Mouse (Mus musculus): ENCODE results near the gene Tac2. TPM values are rescaled to one million over a fixed set of nuclear protein-coding genes. Genes with fewer than 3 reads are reported as not detected.
A peak's percentile ranks its signal among the peaks of the same experiment; 100 is the strongest.

Gene Tac2
- total RNA-seq, 2 experiments from 2014 or later: 0.48 TPM; not detected in 1

DNA sequence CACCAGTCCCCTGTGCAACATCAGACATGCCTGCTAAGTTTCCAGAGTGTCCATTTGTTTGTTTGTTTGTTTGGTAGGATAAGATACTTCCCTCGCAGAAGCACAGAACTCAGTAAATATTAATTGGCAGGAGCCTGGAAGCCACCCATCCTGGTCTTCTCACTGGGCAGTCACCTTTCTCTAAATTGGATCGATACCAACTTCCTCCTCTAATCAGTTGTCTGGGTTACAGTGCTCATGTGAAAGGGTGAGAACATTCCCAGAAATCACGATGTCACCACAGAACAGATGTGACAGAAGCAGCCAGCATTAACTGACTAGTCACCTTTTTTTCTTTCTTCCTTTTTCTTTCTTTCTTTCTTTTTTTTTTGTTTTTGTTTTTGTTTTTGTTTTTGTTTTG, 31.0 kb downstream of the Tac2 start:
- DNase-seq (ENCODE audit: low spot score in 2 of 2): no peak

DNA sequence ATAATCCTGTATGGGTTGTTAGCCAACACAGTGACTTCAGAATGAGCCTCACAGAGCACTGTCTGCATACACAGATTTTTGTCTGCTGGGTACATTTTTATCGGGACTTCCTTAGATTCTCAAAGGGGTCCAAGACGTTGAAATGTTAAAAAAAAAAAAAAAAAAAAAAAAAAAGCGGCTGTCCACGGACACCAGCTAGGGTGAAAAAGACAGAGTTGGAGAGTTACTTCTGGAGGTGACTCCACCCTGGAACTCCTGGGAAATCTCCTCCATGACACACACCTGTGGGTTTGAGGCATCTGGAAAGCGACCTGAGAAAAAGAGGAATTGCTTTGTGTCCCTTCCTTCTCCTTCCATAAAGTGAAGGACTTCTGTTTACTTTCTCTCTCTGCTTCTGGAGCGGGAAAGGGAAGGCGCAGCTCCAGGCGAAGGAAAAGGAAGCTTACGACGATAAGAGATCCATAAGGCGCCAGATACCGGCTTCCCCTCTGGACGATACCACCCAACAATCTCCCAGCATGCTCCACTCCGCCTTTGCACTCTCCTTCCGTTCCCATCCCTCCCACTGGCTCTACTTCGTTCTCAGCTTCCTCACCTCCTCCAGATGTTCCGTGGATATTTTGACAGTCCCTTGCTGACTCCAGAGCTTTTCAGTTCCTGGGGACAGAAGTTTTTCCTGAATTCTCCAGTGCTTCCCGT, 31.6 kb downstream of the Tac2 start:
- no peak for DNase-seq (ENCODE audit: low spot score in 2 of 2)

DNA sequence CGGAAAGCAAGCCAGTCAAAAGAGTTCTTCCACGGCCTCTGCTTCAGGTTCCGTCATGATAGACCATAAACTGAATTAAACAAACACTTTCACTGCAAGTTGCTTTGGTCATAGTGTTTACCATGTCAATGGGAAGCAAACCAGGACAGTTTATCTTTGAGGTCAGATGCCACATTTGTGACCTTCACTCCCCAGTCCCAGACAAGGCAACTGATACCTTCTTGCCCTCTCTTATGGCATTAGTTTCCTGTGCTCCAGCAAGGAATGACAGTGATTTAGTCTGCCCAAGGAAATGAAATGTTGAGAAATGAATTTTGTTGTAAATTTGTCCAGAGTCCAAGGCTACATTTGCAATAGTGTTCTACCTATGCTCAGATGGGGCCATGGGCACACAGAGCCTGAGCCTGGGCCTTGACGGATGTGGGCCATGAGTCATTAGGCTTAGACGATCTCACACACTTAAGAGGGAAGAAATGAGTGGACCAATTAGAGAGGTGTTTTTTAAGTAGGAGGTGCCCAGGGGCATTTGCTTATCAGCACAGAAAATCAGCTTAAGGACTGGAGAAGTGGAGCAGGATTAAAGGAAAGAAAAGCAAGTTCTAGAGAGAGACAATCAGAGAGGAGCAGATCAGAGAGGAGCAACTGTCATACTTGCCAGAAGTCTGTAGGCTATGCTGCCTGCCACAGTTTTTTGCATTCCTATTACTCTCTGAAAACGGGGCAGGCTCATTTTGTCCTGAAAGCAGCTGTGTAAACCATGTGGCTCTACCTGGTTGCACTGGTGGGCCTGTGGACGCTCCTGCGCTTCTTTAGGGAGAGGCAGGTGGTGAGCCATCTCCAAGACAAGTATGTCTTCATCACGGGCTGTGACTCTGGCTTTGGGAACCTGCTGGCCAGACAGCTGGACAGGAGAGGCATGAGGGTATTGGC, 35.2 kb downstream of the Tac2 start, which contains the start of the genes Rdh1 and Rdh16f1:
TSS of gene Rdh1 (plus strand) at position 541 of the 930 bp plus-strand sequence.
TSS of gene Rdh16f1 (plus strand) at position 607 of the 930 bp plus-strand sequence.
- DNase-seq (ENCODE audit: low spot score in 2 of 2): no peak

DNA sequence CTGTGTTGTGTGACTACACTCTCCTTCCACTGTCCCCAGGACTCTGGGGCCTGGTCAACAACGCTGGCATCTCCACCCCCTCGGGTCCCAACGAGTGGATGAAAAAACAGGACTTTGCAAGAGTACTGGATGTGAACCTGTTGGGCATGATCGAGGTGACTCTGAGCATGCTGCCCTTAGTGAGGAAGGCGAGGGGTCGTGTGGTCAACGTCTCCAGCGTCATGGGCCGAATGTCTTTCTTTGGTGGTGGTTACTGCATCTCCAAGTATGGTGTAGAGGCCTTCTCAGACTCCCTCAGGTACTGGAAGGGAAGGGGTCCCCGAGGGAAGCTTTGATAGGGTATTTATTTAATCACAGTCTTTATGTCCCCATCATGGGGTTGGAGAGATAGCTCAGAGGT, 38.6 kb downstream of the Tac2 start:
- DNase-seq (ENCODE audit: low spot score in 2 of 2): peak in 1 of 2 experiments; percentile 1

DNA sequence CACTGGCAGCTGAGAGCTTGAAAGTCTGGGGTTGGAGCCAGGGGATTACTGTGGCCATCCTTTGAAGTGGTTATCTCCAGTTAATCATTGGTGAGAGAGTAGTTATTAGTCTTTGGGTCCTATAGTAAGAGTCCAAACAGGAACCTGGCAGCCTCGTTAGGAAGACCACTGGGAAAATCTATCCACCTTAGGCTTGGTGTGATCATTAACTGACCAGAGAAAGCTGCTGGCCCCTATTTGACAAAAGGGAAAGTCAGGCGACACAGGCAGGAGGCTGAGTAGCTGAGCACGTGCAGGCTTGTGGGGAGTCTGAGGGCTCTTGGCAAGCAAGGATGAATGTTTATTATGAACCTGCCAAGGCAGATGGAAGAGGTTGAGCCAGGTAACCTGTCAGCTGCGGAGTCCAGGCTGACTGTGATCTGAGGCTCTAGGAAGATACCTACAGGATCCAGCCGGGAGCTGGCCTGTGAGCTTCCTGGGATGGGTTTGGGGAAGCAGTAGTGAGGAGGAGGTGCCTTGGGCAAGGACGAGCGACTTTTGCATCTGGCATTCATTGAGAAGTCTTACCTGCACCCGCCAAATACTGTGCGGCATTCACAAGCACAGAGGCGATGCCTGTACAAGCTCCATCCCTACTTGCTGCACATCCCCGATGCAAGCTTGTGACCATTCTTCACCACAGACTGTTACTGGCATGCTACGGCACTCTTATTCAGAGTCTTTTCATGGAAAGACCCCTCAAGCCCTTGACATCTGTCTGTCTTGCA, 39.8 kb downstream of the Tac2 start:
- peak in 1 of 2 experiments; percentile 1 for DNase-seq (ENCODE audit: low spot score in 2 of 2)

DNA sequence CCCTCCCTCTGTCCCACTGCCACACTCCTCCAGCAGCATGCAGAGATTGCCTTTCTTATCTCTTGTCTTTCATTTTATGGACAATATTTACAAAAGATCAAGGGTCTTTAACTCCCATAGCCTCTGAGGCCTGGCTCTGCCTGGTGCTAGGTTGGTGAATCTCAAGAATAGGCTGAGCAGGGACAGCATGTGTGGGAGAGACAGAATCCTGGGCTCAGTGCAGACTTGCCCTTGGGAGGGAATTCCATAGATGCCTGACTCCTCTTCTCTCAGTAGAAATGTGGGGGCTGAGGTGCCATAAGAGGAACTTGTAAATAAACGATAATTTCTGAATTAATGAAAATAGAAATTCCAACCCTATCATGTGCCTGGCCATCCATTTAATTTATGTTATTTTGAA, 42.3 kb downstream of the Tac2 start:
- DNase-seq (ENCODE audit: low spot score in 2 of 2): no peak

DNA sequence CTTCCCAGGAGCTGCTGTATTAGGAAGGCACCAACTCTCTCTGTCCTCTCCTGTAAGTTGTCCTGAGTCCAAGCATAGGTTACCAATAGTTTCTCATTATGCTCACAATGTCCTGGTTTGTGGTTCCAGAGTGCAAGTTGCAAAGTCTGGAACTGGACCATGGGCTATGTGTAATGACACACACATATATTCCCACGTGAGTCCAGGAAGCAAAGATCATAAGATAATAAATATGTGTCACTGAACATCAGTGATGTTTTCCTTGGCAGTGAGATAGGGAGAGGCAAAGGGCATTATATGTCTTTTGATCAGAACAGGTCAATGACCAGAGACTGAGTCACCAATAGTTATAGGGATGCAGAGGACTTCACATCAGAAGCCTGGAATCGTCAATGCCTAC, 51.7 kb downstream of the Tac2 start, which contains the start of gene Rdh9:
TSS of gene Rdh9 (plus strand) at position 376 of the 400 bp plus-strand sequence.
- no peak for DNase-seq (ENCODE audit: low spot score in 2 of 2)

Other genes starting within 250 kb of the Tac2 start
- 10 to 100 TPM in 1 of 2 experiments, 1 to 10 TPM in 1; 6.4 to 11.5 TPM for gene Stac3, start 222.8 kb upstream of the Tac2 start, total RNA-seq (2021)
- gene Ndufa4l2, start 209.5 kb upstream of the Tac2 start, total RNA-seq (2021): 10 to 100 TPM; 57.2 to 71.7 TPM
- 10 to 100 TPM; 66.7 to 69.4 TPM for gene Shmt2, start 202.0 kb upstream of the Tac2 start, total RNA-seq (2021)
- gene Nxph4, start 189.9 kb upstream of the Tac2 start, total RNA-seq (2021): 10 to 100 TPM; 13.6 to 14.0 TPM
- 100 to 1,000 TPM; 283 to 301 TPM for gene Lrp1, start 103.3 kb upstream of the Tac2 start, total RNA-seq (2021)
- 10 to 100 TPM; 72.7 to 78.0 TPM for gene Stat6, start 81.5 kb upstream of the Tac2 start, total RNA-seq (2021)
- 10 to 100 TPM; 11.6 to 13.2 TPM for gene Nemp1, start 57.6 kb upstream of the Tac2 start, total RNA-seq (2021)
- gene Nab2, start 55.9 kb upstream of the Tac2 start, total RNA-seq (2021): 10 to 100 TPM; 22.8 to 24.4 TPM
- 1 to 10 TPM; 1.6 to 2.1 TPM for gene Myo1a, start 19.3 kb upstream of the Tac2 start, total RNA-seq (2021)
- 10 to 100 TPM; 16.2 to 17.4 TPM for gene Zbtb39, start 15.1 kb downstream of the Tac2 start, total RNA-seq (2021)
- gene Gpr182, start 27.3 kb downstream of the Tac2 start, total RNA-seq (2021): 10 to 100 TPM; 13.7 to 17.4 TPM
- gene Rdh1, start 35.2 kb downstream of the Tac2 start, total RNA-seq (2021): 1 to 10 TPM; 1.3 to 1.9 TPM
- 1 to 10 TPM; 2.3 to 2.5 TPM for gene Rdh16f1, start 35.3 kb downstream of the Tac2 start, total RNA-seq (2021)
- gene Rdh9, start 51.9 kb downstream of the Tac2 start, total RNA-seq (2021): 1 to 10 TPM in 1 of 2 experiments, not detected in 1; 4.3 TPM
- gene Rdh16, start 76.7 kb downstream of the Tac2 start, total RNA-seq (2021): 1 to 10 TPM in 1 of 2 experiments, under 1 TPM in 1; 0.28 to 2.1 TPM
- 1 to 10 TPM in 1 of 2 experiments, under 1 TPM in 1; 0.23 to 7.3 TPM for gene Rdh19, start 125.5 kb downstream of the Tac2 start, total RNA-seq (2021)
- under 1 TPM; 0.82 to 0.90 TPM for gene Rdh16f2, start 142.0 kb downstream of the Tac2 start, total RNA-seq (2021)
- 10 to 100 TPM in 1 of 2 experiments, under 1 TPM in 1; 0.95 to 46.8 TPM for gene Rdh7, start 164.3 kb downstream of the Tac2 start, total RNA-seq (2021)
- gene Sdr9c7, start 174.0 kb downstream of the Tac2 start, total RNA-seq (2021): under 1 TPM in 1 of 2 experiments, not detected in 1; 0.25 TPM

Data from adrenal gland, postnatal 4 days (tissue).